Comparison of ENCODE assay signal across 8 mouse cellular contexts in the genomic region with DNA sequence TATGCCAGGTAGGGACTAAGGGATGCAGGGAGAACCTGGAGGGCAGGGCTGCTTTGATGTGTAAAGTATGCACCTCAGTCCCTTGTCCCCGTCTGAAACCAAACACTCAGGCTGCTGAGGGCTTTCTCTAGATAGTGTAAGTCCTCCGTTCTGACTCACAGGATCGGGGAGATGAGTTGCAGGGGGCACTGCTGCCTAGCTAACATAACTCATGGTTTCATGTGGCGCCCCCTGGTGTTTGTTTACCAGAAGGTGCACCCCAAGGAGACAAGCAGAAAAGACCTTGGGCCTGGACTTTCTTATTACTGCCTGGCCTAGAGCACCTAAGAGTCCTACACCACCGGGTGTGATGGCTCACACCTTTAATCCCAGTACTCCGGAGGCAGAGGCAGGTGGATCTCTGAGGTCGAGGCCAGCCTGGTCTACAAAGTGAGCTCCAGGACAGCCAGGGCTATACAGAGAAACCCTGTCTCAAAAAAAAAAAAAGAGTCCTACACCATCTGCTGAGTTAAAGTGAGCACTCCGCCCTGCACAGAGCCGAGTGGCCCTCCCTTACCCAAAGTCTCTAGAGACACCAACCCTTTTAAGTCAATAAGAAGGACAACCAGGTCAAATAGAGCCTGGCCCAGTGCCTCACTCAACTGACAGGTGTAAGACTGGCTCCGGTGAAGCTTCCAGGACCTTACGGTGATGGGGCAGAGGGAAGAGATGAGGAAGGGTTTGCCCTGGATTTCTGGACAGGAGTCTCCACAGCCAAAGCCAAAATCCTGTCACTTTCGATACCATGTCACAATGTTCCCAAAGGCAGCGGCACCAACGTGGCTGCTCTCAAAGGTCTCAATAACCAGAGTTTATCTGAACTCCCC. TPM values are rescaled to one million over a fixed set of nuclear protein-coding genes. Genes with fewer than 3 reads are reported as not detected.
DNase-seq lines count a peak whose midpoint lies in the region; ATAC-seq and TF ChIP-seq lines count a peak whose summit lies in the region.

No protein-coding gene starts in this region.

- no peak for ATAC-seq in hindbrain, embryonic 12.5 days (ENCODE audit: low FRiP score)
- ATAC-seq in hematopoietic stem cell, adult 5-6 weeks (replicated peaks in 1 of 2; ENCODE audit: insufficient read depth in 1 of 2, low FRiP score in 2 of 2, low TSS enrichment in 1 of 2, low read depth in 1 of 2, poor library complexity in 2 of 2, severe bottlenecking in 2 of 2): peak; percentile 60 to 65; a peak in 3 of 4 replicates

- H3K27me3 ChIP-seq in hindbrain, embryonic 10.5 days (ENCODE audit: insufficient read depth, poor library complexity, severe bottlenecking): peaks cover 2% of the 10 kb centered on the region; the same call in 1 of the 2 replicates
- no peaks in the 10 kb centered on the region for H3K27me3 ChIP-seq in hindbrain, embryonic 12.5 days
- H3K27me3 ChIP-seq in CH12.LX (replicated peaks): peaks cover 72% of the 10 kb centered on the region

- WGBS in hindbrain, embryonic 10.5 days: 56% methylated on average over 14 of the region's 14 CpGs
- 56% methylated on average over 14 of the region's 14 CpGs for WGBS in hindbrain, embryonic 12.5 days

- peaks cover 10% of the 10 kb centered on the region for H3K4me1 ChIP-seq in hindbrain, embryonic 10.5 days (replicated peaks)
- H3K4me1 ChIP-seq in hindbrain, embryonic 12.5 days: peaks cover 4% of the 10 kb centered on the region; the same call in 1 of the 2 replicates
- peaks cover 10 to 18% of the 10 kb centered on the region in 2 experiments for H3K4me1 ChIP-seq in CH12.LX (ENCODE audit: control insufficient read depth in 1 of 2, insufficient read depth in 2 of 2)

- no peak for TF ChIP-seq POLR2A in CH12.LX (IDR thresholded peaks at IDR 0.05; ENCODE audit: low read depth, low read length)

- no peaks in the 10 kb centered on the region for H3K9me3 ChIP-seq in hindbrain, embryonic 10.5 days
- no peaks in the 10 kb centered on the region for H3K9me3 ChIP-seq in hindbrain, embryonic 12.5 days (replicated peaks)
- no peaks in the 10 kb centered on the region for H3K9me3 ChIP-seq in CH12.LX (replicated peaks; ENCODE audit: low read length)

- no peaks in the 10 kb centered on the region for H3K79me2 ChIP-seq in CH12.LX (replicated peaks; ENCODE audit: control insufficient read depth, extremely low read depth, insufficient read depth, poor library complexity, severe bottlenecking)

- dilution Hi-C loops in CH12.LX (cut with MboI; ENCODE audit: extremely low pct_ligation_motif_present, extremely low pct_unique_long_range_greater_than_20kb, low sequenced_read_pairs): no loop called here

- TF ChIP-seq RAD21 in CH12.LX (IDR thresholded peaks at IDR 0.05; ENCODE audit: low read depth, low read length): peak; percentile 26

- in situ Hi-C loops in CH12.LX (cut with MboI; ENCODE audit: low pct_ligation_motif_present, low pct_unique_long_range_greater_than_20kb, low sequenced_read_pairs): no loop called here

- H3K27ac ChIP-seq in hindbrain, embryonic 10.5 days: no peak overlapping the region
- no peak overlapping the region for H3K27ac ChIP-seq in hindbrain, embryonic 12.5 days
- no peak overlapping the region for H3K27ac ChIP-seq in CH12.LX (ENCODE audit: insufficient read depth, low read depth)

- H3K36me3 ChIP-seq in hindbrain, embryonic 10.5 days: no peaks in the 10 kb centered on the region
- H3K36me3 ChIP-seq in hindbrain, embryonic 12.5 days: no peaks in the 10 kb centered on the region
- no peaks in the 10 kb centered on the region for H3K36me3 ChIP-seq in CH12.LX (replicated peaks in 1 of 2; ENCODE audit: control insufficient read depth in 1 of 2, insufficient read depth in 1 of 2, low read length in 1 of 2)

- no peak overlapping the region for H3K4me3 ChIP-seq in hindbrain, embryonic 10.5 days
- H3K4me3 ChIP-seq in hindbrain, embryonic 12.5 days: no peak overlapping the region
- H3K4me3 ChIP-seq in CH12.LX (replicated peaks in 1 of 3; ENCODE audit: low read depth in 2 of 3, low read length in 2 of 3, poor library complexity in 1 of 3): no peak overlapping the region

- DNase-seq in hindbrain, embryonic 10.5 days (ENCODE audit: low spot score): peak; percentile 36
- peak; percentile 87 for DNase-seq in CH12.LX (ENCODE audit: extremely low read depth)
- DNase-seq in adrenal gland, adult 8-10 months: peak; percentile 22
- DNase-seq in lung, postnatal 25 days (ENCODE audit: low spot score): peak; percentile 61
- peak; percentile 80 for DNase-seq in testis, postnatal 14 days (ENCODE audit: low spot score)
- DNase-seq in cerebellum, adult 11-12 months: no peak

- no peak overlapping the region for H3K4me2 ChIP-seq in hindbrain, embryonic 12.5 days (replicated peaks)
- no peak overlapping the region for H3K4me2 ChIP-seq in CH12.LX (ENCODE audit: insufficient read depth, low read depth, poor library complexity, severe bottlenecking)

- TF ChIP-seq EP300 in CH12.LX (IDR thresholded peaks at IDR 0.05; ENCODE audit: low read length): no peak

- peak; percentile 77 to 82 for TF ChIP-seq CTCF in CH12.LX (conservative IDR thresholded peaks at IDR 0.05 in 1 of 2, IDR thresholded peaks at IDR 0.05 in 1 of 2; ENCODE audit: low read depth in 2 of 2, low read length in 2 of 2)

- H3K9ac ChIP-seq in hindbrain, embryonic 12.5 days: no peak overlapping the region
- H3K9ac ChIP-seq in CH12.LX (ENCODE audit: insufficient read depth, low read depth): no peak overlapping the region

TF ChIP-seq in CH12.LX, 34 proteins besides CTCF, POLR2A, EP300 and RAD21:
- peak; percentile 40; the same call in 1 of the 2 replicates for TF ChIP-seq MYC (IDR thresholded peaks at IDR 0.05; ENCODE audit: low read depth, low read length)
- TF ChIP-seq ETS1 (conservative IDR thresholded peaks at IDR 0.05; ENCODE audit: low read depth, low read length): no peak
- peak; percentile 57 for TF ChIP-seq SMC3 (IDR thresholded peaks at IDR 0.05; ENCODE audit: low read depth, low read length)
- TF ChIP-seq E2F4 (IDR thresholded peaks at IDR 0.05; ENCODE audit: insufficient replicate concordance, low read depth, low read length): no peak
- no peak for TF ChIP-seq ELF1 (IDR thresholded peaks at IDR 0.05; ENCODE audit: low read depth, low read length)
- no peak for TF ChIP-seq UBTF (IDR thresholded peaks at IDR 0.05; ENCODE audit: low read depth, low read length)
- no peak for TF ChIP-seq RCOR1 (conservative IDR thresholded peaks at IDR 0.05; ENCODE audit: low read depth, low read length)
- TF ChIP-seq ZNF384 (IDR thresholded peaks at IDR 0.05; ENCODE audit: low read depth, low read length): peak; percentile 19; the same call in 1 of the 2 replicates
- TF ChIP-seq PAX5 (IDR thresholded peaks at IDR 0.05; ENCODE audit: low read length): no peak
- TF ChIP-seq MAFK (IDR thresholded peaks at IDR 0.05; ENCODE audit: insufficient replicate concordance, low read length): no peak
- 0 out of 2 replicates have a peak, but pooled peaks have one; percentile 12 for TF ChIP-seq IRF4 (IDR thresholded peaks at IDR 0.05; ENCODE audit: low read depth, low read length)
- TF ChIP-seq KAT2A (IDR thresholded peaks at IDR 0.05; ENCODE audit: insufficient replicate concordance, low read length): no peak
- TF ChIP-seq NELFE (IDR thresholded peaks at IDR 0.05; ENCODE audit: low read depth, low read length): no peak
TF ChIP-seq in CH12.LX: peak in this region for 4.

RNA-seq across cellular contexts. Expression of a gene that starts 0.6 kb away (rescaled TPM):
- polyA plus RNA-seq in hindbrain, embryonic 10.5 days (2016; fragmentation: Nextera tagmentation; extraction: Ambion mirVana): 0.05 TPM in 1 of 2 replicates, not detected in the other
- not detected in 2 replicates for polyA plus RNA-seq in hindbrain, embryonic 12.5 days (2016; fragmentation: Nextera tagmentation; extraction: Ambion mirVana)
- not detected in 2 replicates for total RNA-seq in CH12.LX (2012; rRNA removed)
- not detected in 2 replicates for total RNA-seq in CH12.LX (2014; rRNA removed)
- polyA plus RNA-seq in CH12.LX (2012; ENCODE audit: insufficient read length, low read depth): not detected in 2 replicates
- total RNA-seq in adrenal gland, adult 8-10 months (2022): not detected
- total RNA-seq in hematopoietic stem cell, adult 5-6 weeks (2017): 0.50 and 4.1 TPM in 2 replicates

RNA-seq across cellular contexts. Expression of a gene that starts 13.1 kb away (rescaled TPM):
- polyA plus RNA-seq in hindbrain, embryonic 10.5 days (2016; fragmentation: Nextera tagmentation; extraction: Ambion mirVana): 4.3 and 4.7 TPM in 2 replicates
- polyA plus RNA-seq in hindbrain, embryonic 12.5 days (2016; fragmentation: Nextera tagmentation; extraction: Ambion mirVana): 4.9 and 7.0 TPM in 2 replicates
- total RNA-seq in CH12.LX (2012; rRNA removed) (5.7 and 7.0 TPM in 2 replicates), CH12.LX (2014; rRNA removed) (6.2 and 6.8 TPM in 2 replicates)
- polyA plus RNA-seq in CH12.LX (2012; ENCODE audit: insufficient read length, low read depth): 5.8 and 6.7 TPM in 2 replicates
- total RNA-seq in adrenal gland, adult 8-10 months (2022): 1 to 10 TPM; 3.8 to 6.3 (median 5.8) TPM
- total RNA-seq in hematopoietic stem cell, adult 5-6 weeks (2017): 7.3 and 15.1 TPM in 2 replicates

RNA-seq across cellular contexts. Expression of a gene that starts 21.6 kb away (rescaled TPM):
- 297 and 381 TPM in 2 replicates for polyA plus RNA-seq in hindbrain, embryonic 10.5 days (2016; fragmentation: Nextera tagmentation; extraction: Ambion mirVana)
- 498 and 513 TPM in 2 replicates for polyA plus RNA-seq in hindbrain, embryonic 12.5 days (2016; fragmentation: Nextera tagmentation; extraction: Ambion mirVana)
- 185 and 230 TPM in 2 replicates for total RNA-seq in CH12.LX (2012; rRNA removed)
- 175 and 188 TPM in 2 replicates for total RNA-seq in CH12.LX (2014; rRNA removed)
- polyA plus RNA-seq in CH12.LX (2012; ENCODE audit: insufficient read length, low read depth): 181 and 195 TPM in 2 replicates
- total RNA-seq in adrenal gland, adult 8-10 months (2022): 100 to 1,000 TPM; 179 to 200 (median 190) TPM
- 82.1 and 83.1 TPM in 2 replicates for total RNA-seq in hematopoietic stem cell, adult 5-6 weeks (2017)

RNA-seq across cellular contexts. Expression of a gene that starts 31.6 kb away (rescaled TPM):
- polyA plus RNA-seq in hindbrain, embryonic 10.5 days (2016; fragmentation: Nextera tagmentation; extraction: Ambion mirVana): 39.0 and 115 TPM in 2 replicates
- polyA plus RNA-seq in hindbrain, embryonic 12.5 days (2016; fragmentation: Nextera tagmentation; extraction: Ambion mirVana): 149 and 154 TPM in 2 replicates
- total RNA-seq in CH12.LX (2012; rRNA removed): 0.34 TPM in 1 of 2 replicates, not detected in the other
- not detected in 2 replicates for total RNA-seq in CH12.LX (2014; rRNA removed)
- not detected in 2 replicates for polyA plus RNA-seq in CH12.LX (2012; ENCODE audit: insufficient read length, low read depth)
- 10 to 100 TPM in 2 of 4 experiments, 1 to 10 TPM in 2; 3.3 to 12.2 (median 7.8) TPM for total RNA-seq in adrenal gland, adult 8-10 months (2022)
- 2.0 and 4.1 TPM in 2 replicates for total RNA-seq in hematopoietic stem cell, adult 5-6 weeks (2017)

RNA-seq across cellular contexts. Expression of a gene that starts 37.4 kb away (rescaled TPM):
- 25.4 and 49.0 TPM in 2 replicates for polyA plus RNA-seq in hindbrain, embryonic 10.5 days (2016; fragmentation: Nextera tagmentation; extraction: Ambion mirVana)
- 90.1 and 95.9 TPM in 2 replicates for polyA plus RNA-seq in hindbrain, embryonic 12.5 days (2016; fragmentation: Nextera tagmentation; extraction: Ambion mirVana)
- 97.2 and 125 TPM in 2 replicates for total RNA-seq in CH12.LX (2012; rRNA removed)
- total RNA-seq in CH12.LX (2014; rRNA removed): 4.4 and 6.1 TPM in 2 replicates
- 0.79 and 1.2 TPM in 2 replicates for polyA plus RNA-seq in CH12.LX (2012; ENCODE audit: insufficient read length, low read depth)
- total RNA-seq in adrenal gland, adult 8-10 months (2022): 10 to 100 TPM; 18.8 to 28.5 (median 26.2) TPM
- total RNA-seq in hematopoietic stem cell, adult 5-6 weeks (2017): 146 and 162 TPM in 2 replicates
